Mouse (Mus musculus) liver, embryonic 13.5 days (tissue): ENCODE measurements around the gene Ophn1. TPM values are rescaled to one million over a fixed set of nuclear protein-coding genes. Genes with fewer than 3 reads are reported as not detected.

Source experiments
- ATAC-seq: fragments of 200-750 bp; cut with Nextera tagmentation; 2 replicates; pipeline ENCODE4 v1.8.0; 2017; ENCODE audit warnings: low read depth, mild to moderate bottlenecking, moderate number of reproducible peaks, moderate library complexity
- DNase-seq: peaks from one replicate; pipeline ENCODE4 v3.0.0; 2022
- H3K27ac ChIP-seq: fragments of 300-500 bp; sonication (generic); 2 replicates; pipeline ENCODE4 v1.5.1; 2015; ENCODE audit warnings: moderate library complexity, mild to moderate bottlenecking, inconsistent platforms
- H3K27me3 ChIP-seq: fragments of 300-500 bp; sonication (generic); 2 replicates; pipeline ENCODE4 v1.6.1; 2015; ENCODE audit warnings: mild to moderate bottlenecking, inconsistent platforms
- H3K36me3 ChIP-seq: fragments of 300-500 bp; sonication (generic); 2 replicates; pipeline ENCODE4 v1.6.1; 2015; ENCODE audit warnings: mild to moderate bottlenecking, inconsistent platforms
- H3K4me1 ChIP-seq: fragments of 300-500 bp; sonication (generic); replicated peaks from 2 replicates; pipeline ENCODE4 v1.6.1; 2015; ENCODE audit warnings: inconsistent platforms
- H3K4me2 ChIP-seq: fragments of 300-500 bp; sonication (generic); 2 replicates; pipeline ENCODE4 v1.6.1; 2015; ENCODE audit warnings: inconsistent platforms, mild to moderate bottlenecking, moderate library complexity
- H3K4me3 ChIP-seq: fragments of 300-500 bp; sonication (generic); replicated peaks from 2 replicates; pipeline ENCODE4 v1.5.1; 2015; ENCODE audit warnings: mild to moderate bottlenecking, inconsistent platforms
- H3K9ac ChIP-seq: fragments of 300-500 bp; sonication (generic); 2 replicates; pipeline ENCODE4 v1.6.1; 2015; ENCODE audit warnings: mild to moderate bottlenecking, inconsistent platforms
- H3K9me3 ChIP-seq: fragments of 300-500 bp; sonication (generic); replicated peaks from 2 replicates; pipeline ENCODE4 v1.6.1; 2016; ENCODE audit warnings: inconsistent platforms
- WGBS: fragments of 180-500 bp; shearing (Covaris S2); methylation state at CpG from one replicate; pipeline ENCODE4 v1.1.7; 2015; ENCODE audit not compliant: insufficient replicate concordance; 5-methylcytosine and 5-hydroxymethylcytosine counted together
- microRNA-seq: library from miRNA; unstranded; fragments of <30 nt; microRNA quantifications from one replicate; pipeline ENCODE4, GENCODE M21; 2016
- polyA plus RNA-seq: library from polyadenylated mRNA; unstranded; fragments of >200 nt; fragmentation: Nextera tagmentation; extraction: Ambion mirVana; gene quantifications from 2 replicates; pipeline ENCODE4 v1.2.1, GENCODE M21; 2015

Gene Ophn1
- polyA plus RNA-seq, 1 experiment from 2014 or later, result 2.1 TPM

DNA sequence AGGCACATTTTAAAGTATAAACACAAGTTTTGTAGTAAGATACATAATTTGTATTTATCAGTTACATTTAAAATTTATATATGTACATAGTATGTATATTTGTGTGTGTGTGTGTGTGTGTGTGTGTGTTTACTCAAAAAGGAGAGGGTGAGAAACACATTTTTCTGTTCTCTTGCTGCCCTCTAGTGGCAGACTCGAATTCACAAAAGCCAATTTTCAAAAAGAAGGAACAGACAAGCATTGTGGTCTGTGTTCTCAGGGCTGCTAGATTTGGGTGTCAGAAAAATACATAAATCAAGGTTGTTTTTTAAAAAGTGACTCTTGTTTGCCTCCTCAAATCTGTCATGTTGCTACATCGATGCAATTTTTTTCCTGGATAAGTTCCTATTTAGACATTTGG lies 272.0 kb downstream of the Ophn1 start:
- H3K27me3 ChIP-seq, result no peaks in the 10 kb centered on the region
- H3K9ac ChIP-seq, result no peak overlapping the region
- no peaks in the 10 kb centered on the region for H3K9me3 ChIP-seq
- DNase-seq (no peak), ATAC-seq (no peak)
- H3K4me2 ChIP-seq, result no peak overlapping the region
- no peaks in the 10 kb centered on the region for H3K4me1 ChIP-seq
- 2% methylated on average over 2 of the region's 2 CpGs for WGBS
- no peak overlapping the region for H3K4me3 ChIP-seq
- no peaks in the 10 kb centered on the region for H3K36me3 ChIP-seq
- no peak overlapping the region for H3K27ac ChIP-seq

DNA sequence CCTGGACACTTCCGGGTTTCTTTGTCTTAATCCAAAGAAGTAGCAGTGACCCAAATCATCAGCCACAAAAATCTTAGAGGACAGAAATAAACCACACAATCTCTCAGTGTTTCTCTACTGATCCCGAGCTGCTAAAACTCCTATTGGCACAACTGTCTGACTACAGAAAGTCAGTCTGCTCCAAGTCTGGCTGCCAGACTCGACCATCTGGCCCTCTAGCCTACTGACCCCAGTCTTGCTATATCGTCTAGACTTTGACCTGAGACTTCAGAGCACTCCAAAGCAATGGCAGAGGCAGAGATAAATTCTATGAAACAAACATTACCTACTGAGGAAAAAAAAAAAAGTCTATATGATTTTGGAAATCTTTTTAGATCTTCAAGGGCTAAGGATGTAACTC lies 273.4 kb downstream of the Ophn1 start:
- H3K27me3 ChIP-seq, result no peaks in the 10 kb centered on the region
- H3K4me3 ChIP-seq, result no peak overlapping the region
- WGBS, result 39% methylated on average over 4 of the region's 4 CpGs
- no peaks in the 10 kb centered on the region for H3K4me1 ChIP-seq
- no peak overlapping the region for H3K27ac ChIP-seq
- no peaks in the 10 kb centered on the region for H3K9me3 ChIP-seq
- no peak for ATAC-seq
- no peak overlapping the region for H3K9ac ChIP-seq
- H3K36me3 ChIP-seq, result no peaks in the 10 kb centered on the region
- no peak for DNase-seq
- H3K4me2 ChIP-seq, result no peak overlapping the region

DNA sequence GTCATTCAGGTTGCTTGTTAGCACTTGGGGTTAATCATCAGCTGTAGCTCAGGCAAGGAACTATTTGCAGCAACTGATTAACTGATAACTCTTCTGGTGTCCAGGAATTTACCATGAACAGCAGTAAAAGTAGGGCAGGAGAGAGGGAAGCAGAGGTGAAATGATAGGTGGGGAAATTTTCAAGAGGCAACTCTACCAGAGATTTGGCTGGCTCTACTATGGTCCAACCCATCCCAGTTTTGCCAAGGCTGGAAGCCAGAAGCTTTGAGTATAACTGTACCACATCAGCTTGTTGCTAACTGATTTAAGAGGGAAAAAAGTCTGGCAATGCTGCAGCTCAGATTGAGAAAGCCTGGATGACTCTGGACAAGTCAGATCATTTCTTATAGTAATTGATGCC lies 316.6 kb downstream of the Ophn1 start:
- Histone ChIP-seq H3K9ac (no peak overlapping the region), H3K4me1 (no peaks in the 10 kb centered on the region), H3K9me3 (no peaks in the 10 kb centered on the region), H3K36me3 (no peaks in the 10 kb centered on the region), H3K27me3 (no peaks in the 10 kb centered on the region), H3K4me2 (no peak overlapping the region), H3K4me3 (no peak overlapping the region), H3K27ac (no peak overlapping the region)
- DNase-seq, result no peak
- no peak for ATAC-seq

DNA sequence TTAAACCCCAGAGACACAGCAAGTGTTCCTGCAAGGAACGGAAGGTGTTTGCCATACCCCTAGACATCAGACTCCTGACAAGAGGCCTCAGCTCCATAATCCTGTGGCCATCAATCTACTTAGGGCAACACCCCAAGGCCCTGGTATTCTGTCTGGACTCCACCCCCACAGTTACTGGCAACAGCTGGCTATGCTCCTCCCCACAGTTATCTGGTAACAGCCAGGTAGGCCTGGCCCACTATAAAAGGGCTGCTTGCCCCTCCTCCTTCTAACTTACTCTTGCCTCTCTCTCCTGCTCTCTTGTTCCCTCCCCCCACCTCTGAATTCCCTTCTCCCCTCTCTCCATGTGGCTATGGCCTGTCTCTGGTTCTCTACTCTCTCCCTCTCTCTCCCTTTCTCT lies 344.4 kb downstream of the Ophn1 start:
- 84% methylated on average over 1 of the region's 1 CpGs for WGBS
- Histone ChIP-seq H3K9me3 (no peaks in the 10 kb centered on the region), H3K4me3 (no peak overlapping the region), H3K4me2 (no peak overlapping the region), H3K9ac (no peak overlapping the region), H3K36me3 (no peaks in the 10 kb centered on the region), H3K27me3 (no peaks in the 10 kb centered on the region), H3K4me1 (no peaks in the 10 kb centered on the region), H3K27ac (no peak overlapping the region)
- DNase-seq (no peak), ATAC-seq (no peak)

DNA sequence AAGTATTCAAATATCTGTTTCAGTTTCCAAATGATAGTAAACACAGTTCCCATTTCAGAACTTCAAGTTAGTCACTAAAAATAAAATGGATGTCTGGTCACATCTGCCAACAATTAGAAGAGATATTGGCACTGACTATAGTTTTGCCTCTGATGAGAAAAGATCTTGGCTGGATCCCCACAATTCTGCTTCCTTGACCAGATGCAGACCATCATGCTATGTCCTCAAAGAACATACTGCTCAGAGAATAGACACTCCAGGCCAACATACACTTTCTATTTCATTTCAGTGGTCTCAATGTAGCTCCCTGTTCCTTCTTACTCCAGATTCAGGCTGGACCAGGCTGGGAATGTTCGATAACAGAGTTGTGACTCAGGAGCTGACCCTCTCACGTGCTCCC lies 375.5 kb downstream of the Ophn1 start:
- WGBS, result 47% methylated on average over 2 of the region's 2 CpGs
- H3K4me2 ChIP-seq, result no peak overlapping the region
- H3K27ac ChIP-seq, result no peak overlapping the region
- H3K4me3 ChIP-seq, result no peak overlapping the region
- H3K36me3 ChIP-seq, result no peaks in the 10 kb centered on the region
- no peaks in the 10 kb centered on the region for H3K27me3 ChIP-seq
- H3K4me1 ChIP-seq, result no peaks in the 10 kb centered on the region
- DNase-seq (no peak), ATAC-seq (no peak)
- no peaks in the 10 kb centered on the region for H3K9me3 ChIP-seq
- H3K9ac ChIP-seq, result no peak overlapping the region

DNA sequence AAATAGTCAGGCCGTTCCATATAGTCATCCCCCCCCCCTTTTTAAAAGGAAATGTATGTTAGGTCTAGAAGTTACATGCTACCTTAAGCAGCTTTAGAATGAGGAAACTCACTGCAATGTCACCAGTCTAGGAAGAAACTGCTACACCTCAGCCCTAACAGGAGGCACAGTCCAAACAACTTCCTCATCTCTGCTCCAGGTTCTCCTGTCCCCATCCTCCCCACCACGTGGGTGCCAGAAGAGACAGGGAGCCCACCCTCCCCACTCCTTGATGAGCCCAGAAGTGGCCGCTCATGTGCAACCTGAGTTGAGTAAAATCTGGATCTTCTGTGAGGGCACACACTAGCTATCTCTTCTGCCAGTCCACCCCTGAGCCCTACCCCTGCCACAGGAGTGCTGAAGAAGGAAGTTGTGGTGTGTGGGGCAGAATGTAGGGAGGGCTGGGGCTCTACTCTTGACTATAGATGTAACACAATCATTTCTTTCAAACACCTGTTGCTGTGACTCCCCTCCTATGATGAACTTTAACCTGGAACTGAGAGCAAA lies 376.4 kb downstream of the Ophn1 start:
- Histone ChIP-seq H3K4me1 (no peaks in the 10 kb centered on the region), H3K9ac (no peak overlapping the region), H3K4me2 (no peak overlapping the region), H3K27ac (no peak overlapping the region), H3K4me3 (no peak overlapping the region), H3K36me3 (no peaks in the 10 kb centered on the region), H3K9me3 (no peaks in the 10 kb centered on the region), H3K27me3 (no peaks in the 10 kb centered on the region)
- ATAC-seq (no peak), DNase-seq (no peak)
- 33% methylated on average over 3 of the region's 3 CpGs for WGBS

Small RNAs within 50 kb of the gene (microRNA-seq; reads per million reads assigned to microRNA genes)
- not detected for gene Gm27554

Other genes starting within 250 kb of the Ophn1 start
- gene Yipf6, start 45.3 kb upstream of the Ophn1 start, polyA plus RNA-seq, result 14.4 and 16.8 TPM in 2 replicates
- gene Stard8, start 112.2 kb upstream of the Ophn1 start, polyA plus RNA-seq, result 3.2 and 3.8 TPM in 2 replicates
- gene Efnb1, start 245.1 kb upstream of the Ophn1 start, polyA plus RNA-seq, result 4.9 and 5.5 TPM in 2 replicates